Mouse (Mus musculus) adrenal gland, adult 2 months (tissue): ENCODE data around the gene Hist1h2bl. TPM values are rescaled to one million over a fixed set of nuclear protein-coding genes. Genes with fewer than 3 reads are reported as not detected.
"Not testable (repeated sequence)": the region's sequence is repeated elsewhere in the genome, so short reads cannot be mapped to it uniquely, and the experiment has no call there.

Source experiments
- DNase-seq: peaks from one replicate; pipeline ENCODE4 v3.0.0; 2021
- polyA plus RNA-seq: library from polyadenylated mRNA; depleted of rRNA; stranded (reverse); fragments of >200 nt; gene quantifications from 2 replicates; pipeline ENCODE4 v1.2.3, GENCODE M21; 2012
- total RNA-seq, 2 experiments: library from RNA; stranded (reverse); gene quantifications; 2 replicates each; pipeline ENCODE4 v1.2.3; 2021

Gene Hist1h2bl
- total and polyA plus RNA-seq, 3 experiments: 0.49 to 36.9 (median 24.1) TPM

- DNase-seq: no peak
These were observed 6.5 kb upstream of the Hist1h2bl start for GRCm38 (mm10) chr13:21722373-21722925.

DNA sequence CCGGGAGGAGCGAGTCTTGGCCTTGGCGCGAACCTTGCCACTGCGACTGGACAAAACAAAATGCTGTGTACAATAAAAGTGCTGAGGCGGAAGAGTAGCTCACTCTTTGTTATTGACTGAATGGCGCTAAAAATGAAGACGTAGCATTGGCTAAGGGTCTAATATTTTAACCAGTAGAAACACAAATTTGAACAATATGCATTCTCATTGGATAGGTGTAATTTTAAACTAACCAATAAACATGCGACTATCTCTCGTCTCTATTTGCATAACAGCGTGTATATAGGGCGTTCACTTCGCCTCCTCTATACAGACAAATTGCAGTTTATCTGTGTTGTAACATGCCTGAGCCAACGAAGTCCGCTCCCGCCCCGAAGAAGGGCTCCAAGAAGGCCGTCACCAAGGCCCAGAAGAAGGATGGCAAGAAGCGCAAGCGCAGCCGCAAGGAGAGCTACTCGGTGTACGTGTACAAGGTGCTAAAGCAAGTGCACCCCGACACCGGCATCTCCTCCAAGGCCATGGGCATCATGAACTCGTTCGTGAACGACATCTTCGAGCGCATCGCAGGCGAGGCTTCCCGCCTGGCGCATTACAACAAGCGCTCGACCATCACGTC, 5.9 kb upstream of the Hist1h2bl start, which contains the start of gene Hist1h2bm:
TSS of gene Hist1h2bm (plus strand) at position 288 of the 616 bp plus-strand sequence.
- peak; percentile 69 for DNase-seq

DNA sequence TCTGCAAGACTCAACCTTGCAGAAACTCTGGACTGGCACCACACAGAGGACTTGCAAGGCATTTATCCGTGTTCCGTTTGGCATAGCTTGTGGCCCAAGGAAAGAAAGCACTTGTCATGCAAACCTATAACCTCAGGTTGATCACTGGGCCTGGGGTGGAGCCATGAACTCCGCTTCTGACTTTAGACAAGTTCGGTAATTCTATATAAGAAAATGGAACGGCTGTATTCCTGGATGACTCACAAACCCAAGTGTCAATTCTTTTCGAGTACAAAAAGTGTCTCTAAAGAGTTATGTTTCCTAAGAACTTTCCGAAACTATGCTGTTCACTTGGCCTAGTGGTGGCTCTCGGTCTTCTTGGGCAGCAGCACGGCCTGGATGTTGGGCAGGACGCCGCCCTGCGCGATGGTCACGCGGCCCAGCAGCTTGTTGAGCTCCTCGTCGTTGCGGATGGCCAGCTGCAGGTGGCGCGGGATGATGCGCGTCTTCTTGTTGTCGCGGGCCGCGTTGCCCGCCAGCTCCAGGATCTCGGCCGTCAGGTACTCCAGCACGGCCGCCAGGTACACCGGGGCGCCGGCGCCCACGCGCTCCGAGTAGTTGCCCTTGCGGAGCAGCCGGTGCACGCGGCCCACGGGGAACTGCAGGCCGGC, 5.3 kb upstream of the Hist1h2bl start:
- not testable (repeated sequence) for DNase-seq

DNA sequence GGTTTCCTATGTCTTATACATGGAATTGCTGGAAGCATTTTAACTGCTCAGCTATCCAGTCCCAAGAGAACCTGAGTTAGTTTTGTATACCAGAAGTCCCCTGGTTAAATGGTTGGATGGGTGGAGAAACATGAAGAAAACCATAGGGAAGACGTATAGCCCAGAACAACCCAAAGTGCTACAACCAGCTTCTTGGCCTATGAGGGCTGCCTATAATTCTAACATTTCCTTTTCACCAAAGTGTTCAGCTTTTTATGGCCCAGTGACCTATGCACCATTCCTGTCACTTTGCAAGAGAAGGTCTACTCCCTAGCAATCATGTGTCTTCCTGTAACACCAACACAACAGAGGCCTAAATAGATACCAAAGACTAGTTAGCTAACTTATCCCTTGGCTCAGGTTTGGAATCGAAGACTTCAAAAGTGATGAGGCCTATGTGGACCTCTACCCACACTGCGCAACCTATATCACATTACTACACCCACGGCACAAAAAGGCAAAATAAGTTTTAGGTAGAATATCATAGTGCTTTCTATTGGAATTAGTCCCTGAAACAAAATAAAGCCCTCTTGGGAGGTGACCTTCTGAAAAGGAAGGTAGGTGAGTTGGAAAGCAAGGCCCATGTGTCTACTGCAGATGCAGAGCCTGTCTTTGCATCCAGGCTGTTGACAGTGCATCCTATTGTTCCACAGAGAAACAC, 2.6 kb upstream of the Hist1h2bl start:
- DNase-seq: no peak

DNA sequence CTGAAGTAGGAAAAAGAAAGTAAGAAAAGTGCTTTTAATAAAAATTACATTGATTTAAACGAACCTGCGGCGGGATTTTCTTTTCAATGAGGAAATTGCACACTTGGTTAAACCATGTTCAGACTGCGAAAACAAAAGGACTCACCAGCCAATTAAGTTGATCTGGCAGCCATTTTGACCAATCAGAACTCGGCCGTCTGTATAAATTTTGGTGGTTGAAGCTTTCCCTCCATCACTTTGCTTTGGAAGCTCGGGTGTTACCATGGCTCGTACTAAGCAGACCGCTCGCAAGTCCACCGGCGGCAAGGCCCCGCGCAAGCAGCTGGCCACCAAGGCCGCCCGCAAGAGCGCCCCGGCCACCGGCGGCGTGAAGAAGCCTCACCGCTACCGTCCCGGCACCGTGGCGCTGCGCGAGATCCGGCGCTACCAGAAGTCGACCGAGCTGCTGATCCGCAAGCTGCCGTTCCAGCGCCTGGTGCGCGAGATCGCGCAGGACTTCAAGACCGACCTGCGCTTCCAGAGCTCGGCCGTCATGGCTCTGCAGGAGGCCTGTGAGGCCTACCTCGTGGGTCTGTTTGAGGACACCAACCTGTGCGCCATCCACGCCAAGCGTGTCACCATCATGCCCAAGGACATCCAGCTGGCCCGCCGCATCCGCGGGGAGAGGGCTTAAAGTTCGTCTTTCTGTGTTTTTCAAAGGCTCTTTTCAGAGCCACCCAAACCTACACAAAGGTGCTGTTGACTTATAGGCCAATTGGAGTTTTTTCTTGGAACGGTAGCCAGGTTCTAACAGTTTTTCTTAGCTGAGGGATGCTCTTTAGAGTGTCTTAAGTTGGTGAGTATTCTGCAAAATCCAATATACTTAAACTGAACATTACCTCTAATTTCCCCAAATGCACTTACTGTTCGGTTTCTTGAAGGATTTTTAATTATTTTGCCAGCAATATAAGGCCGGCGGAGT, 1.7 kb upstream of the Hist1h2bl start, which contains the start of gene Hist1h3h:
TSS of gene Hist1h3h (plus strand) at position 263 of the 961 bp plus-strand sequence.
- peak; percentile 87 for DNase-seq

DNA sequence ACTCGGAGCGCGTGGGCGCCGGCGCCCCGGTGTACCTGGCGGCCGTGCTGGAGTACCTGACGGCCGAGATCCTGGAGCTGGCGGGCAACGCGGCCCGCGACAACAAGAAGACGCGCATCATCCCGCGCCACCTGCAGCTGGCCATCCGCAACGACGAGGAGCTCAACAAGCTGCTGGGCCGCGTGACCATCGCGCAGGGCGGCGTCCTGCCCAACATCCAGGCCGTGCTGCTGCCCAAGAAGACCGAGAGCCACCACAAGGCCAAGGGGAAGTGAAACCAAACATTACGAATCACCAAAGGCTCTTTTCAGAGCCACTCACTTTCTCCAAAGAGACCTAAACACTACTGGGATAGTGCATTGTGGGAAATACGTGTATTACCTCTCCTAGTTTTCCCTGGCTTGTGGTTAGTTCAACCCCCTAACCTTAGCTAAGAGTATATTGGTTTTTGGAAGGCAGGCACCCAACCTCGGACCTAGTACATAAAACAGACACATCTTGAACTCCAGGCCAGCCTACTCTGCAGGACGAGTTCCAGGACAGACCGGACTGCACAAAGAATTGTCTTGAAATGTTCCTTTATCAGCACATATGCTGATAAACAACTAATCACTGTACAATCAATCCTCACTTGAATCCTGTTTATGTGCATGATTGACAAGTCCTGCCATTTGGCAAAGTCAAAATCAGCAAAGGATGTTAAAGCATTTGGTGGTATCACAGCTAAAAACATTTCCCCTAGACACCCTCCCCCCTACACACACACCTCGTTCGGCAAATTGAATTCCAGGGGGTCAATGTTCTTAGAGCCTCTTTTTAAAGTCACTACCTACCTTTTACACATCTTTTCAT, 823 bp upstream of the Hist1h2bl start:
- peak; percentile 34 for DNase-seq

- no peak for DNase-seq
These were observed 646 bp downstream of the Hist1h2bl start for GRCm38 (mm10) chr13:21715131-21715863.

DNA sequence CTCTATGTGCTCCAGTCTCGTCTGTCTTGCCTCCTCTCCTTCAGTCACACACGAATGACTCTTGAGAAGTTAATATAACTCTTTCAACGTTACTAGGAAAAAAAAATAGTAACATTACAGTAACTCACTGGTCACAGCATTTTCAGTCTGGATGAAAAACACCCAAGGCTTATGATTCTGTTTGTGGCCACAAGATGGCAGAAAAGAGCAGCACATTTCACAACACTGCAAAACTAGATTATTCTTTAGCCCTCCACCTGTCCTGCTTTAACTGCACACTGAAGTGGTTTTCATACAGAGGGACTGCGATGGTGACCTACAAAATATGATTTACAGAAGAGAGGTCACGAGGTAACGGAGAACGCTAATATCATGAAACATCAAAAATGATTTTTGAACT, 1.2 kb downstream of the Hist1h2bl start:
- DNase-seq: peak; percentile 58

DNA sequence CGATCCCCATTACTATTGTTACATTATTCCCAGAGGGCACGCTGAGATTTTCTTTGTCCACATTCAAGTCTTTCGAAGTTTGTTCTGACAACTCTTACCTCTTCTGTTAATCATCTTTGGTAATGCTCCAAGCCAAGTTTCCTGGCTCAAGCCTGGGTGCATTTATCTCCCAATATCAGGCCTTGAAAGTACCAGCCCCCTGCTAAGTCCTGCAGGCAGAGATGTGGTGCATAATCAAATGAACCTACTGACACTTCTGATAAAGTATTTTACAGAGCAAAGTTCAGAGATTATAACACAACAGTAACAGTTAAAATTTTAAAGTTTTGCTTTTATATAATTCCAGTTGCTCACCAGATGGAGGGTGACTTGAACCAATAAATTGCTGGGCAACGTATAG, 4.2 kb downstream of the Hist1h2bl start:
- DNase-seq: no peak

DNA sequence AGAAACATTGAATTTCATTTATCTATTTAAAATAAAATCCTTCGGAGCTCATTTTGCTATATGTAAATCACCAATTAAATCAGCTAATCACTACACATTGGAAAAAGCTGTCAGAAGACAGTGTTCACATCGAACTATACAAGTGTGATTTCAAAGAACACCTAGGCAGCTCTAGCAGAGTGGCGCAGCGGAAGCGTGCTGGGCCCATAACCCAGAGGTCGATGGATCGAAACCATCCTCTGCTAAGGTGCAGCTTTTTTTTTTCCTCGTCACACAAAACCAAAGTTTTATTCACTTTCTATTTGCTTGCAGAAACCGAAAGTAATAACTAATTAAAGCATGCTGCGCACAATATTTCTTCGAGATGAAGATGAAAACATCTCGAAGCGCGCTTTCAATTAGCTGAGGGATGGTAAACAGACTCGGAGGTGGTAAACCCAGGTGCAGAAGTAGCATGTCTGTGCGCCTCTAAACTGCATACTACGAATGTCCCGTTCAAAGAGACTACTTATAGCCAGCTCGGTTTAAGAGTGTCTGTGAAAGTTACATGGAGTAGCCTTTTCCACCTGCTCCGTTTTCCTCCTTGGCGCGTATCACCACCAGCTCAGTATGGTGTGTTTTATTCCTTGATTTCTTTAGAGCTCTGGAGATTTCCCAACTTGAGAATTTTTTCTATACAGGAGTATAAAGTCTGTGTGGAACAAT, 5.0 kb downstream of the Hist1h2bl start:
- peak; percentile 82 for DNase-seq

- DNase-seq: peak; percentile 92
These were observed 5.8 kb downstream of the Hist1h2bl start for GRCm38 (mm10) chr13:21710031-21710711.

DNA sequence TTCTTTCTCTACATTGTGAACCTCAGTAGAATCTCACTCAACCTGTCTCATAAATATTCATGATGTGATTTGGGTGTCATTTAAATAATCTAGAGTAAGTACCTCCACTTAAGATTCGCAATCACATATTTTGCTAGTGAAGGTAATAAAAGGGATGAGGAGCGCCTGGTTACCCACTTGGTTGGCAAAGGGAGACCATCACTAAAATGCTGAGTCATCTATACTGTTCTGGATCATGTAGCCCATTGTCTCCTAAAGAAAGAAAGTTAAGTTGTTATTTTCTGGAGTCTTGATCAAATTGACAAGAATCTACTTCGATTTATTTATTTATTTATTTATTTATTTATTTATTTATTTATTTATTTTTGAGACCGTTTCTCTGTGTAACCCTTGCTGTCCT, 9.3 kb downstream of the Hist1h2bl start:
- no peak for DNase-seq

DNA sequence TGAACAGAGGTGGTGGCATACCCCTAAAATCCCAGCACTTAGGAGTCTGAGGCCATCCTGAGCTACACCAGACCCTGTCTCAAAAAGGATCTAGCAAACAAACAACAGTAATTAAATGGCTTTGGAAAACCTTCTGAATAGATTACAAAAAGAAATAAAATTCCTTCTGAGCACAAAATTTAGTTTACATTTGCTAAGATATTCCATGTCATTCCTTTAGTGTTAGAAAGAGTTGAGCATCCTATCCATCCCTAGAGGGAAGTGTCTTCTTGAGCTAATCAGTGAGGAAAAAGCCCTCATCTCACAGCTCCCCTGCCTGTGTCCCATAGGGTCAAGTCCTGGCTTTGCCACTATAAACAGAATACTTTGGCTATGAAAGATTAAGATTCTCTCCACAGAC, 18.1 kb downstream of the Hist1h2bl start, which contains the start of gene Olfr1359:
TSS of gene Olfr1359 (plus strand) at position 301 of the 400 bp plus-strand sequence.
- no peak for DNase-seq

GRCm38 (mm10) chr13:21677305-21677704, 38.6 kb downstream of the Hist1h2bl start, which contains the start of gene Olfr1360:
Olfr1360 (minus strand) TSS chr13:21677405.
- no peak for DNase-seq
